Mouse (Mus musculus) forebrain, postnatal 0 days (tissue): ENCODE measurements around the gene Anks1. TPM values are rescaled to one million over a fixed set of nuclear protein-coding genes. Genes with fewer than 3 reads are reported as not detected.
A peak's percentile ranks its signal among the peaks of the same experiment; 100 is the strongest.

Experiments used
- ATAC-seq: fragments of 200-750 bp; cut with Nextera tagmentation; 2 replicates; pipeline ENCODE4 v1.8.0; 2017; ENCODE audit warnings: mild to moderate bottlenecking, moderate library complexity
- DNase-seq: peaks from one replicate; pipeline ENCODE4 v3.0.0-alpha.2; 2015
- H3K27ac ChIP-seq: fragments of 300-500 bp; sonication (generic); 2 replicates; pipeline ENCODE4 v1.5.1; 2014; ENCODE audit warnings: low read depth, mild to moderate bottlenecking, antibody characterized with exemption, low read length, moderate library complexity, mixed read lengths
- H3K27me3 ChIP-seq: fragments of 300-500 bp; sonication (generic); 2 replicates; pipeline ENCODE4 v1.6.1; 2014; ENCODE audit warnings: mild to moderate bottlenecking, low read length, mixed read lengths; ENCODE audit not compliant: insufficient read depth
- H3K36me3 ChIP-seq: fragments of 300-500 bp; sonication (generic); 2 replicates; pipeline ENCODE4 v1.6.1; 2014; ENCODE audit warnings: mild to moderate bottlenecking, moderate library complexity; ENCODE audit not compliant: insufficient read depth
- H3K4me1 ChIP-seq: fragments of 300-500 bp; sonication (generic); 2 replicates; pipeline ENCODE4 v1.6.1; 2014; ENCODE audit warnings: antibody characterized with exemption; ENCODE audit not compliant: insufficient read depth
- H3K4me2 ChIP-seq: fragments of 300-500 bp; sonication (generic); 2 replicates; pipeline ENCODE4 v1.6.1; 2014; ENCODE audit warnings: low read depth, mild to moderate bottlenecking, moderate library complexity
- H3K4me3 ChIP-seq: fragments of 300-500 bp; sonication (generic); 2 replicates; pipeline ENCODE4 v1.5.1; 2014; ENCODE audit warnings: low read depth, low read length, mixed read lengths
- H3K9ac ChIP-seq: fragments of 300-500 bp; sonication (generic); 2 replicates; pipeline ENCODE4 v1.6.1; 2014; ENCODE audit warnings: mild to moderate bottlenecking
- H3K9me3 ChIP-seq: fragments of 300-500 bp; sonication (generic); 2 replicates; pipeline ENCODE4 v1.6.1; 2016; ENCODE audit warnings: low read length
- CTCF ChIP-seq: sonication (generic); IDR thresholded peaks from 2 replicates; pipeline ENCODE4 v1.5.1; 2016; ENCODE audit warnings: antibody characterized with exemption, control low read depth, low read depth
- WGBS: fragments of 180-500 bp; shearing (Covaris S2); extraction: QIAGEN DNeasy Blood & Tissue Kit; methylation state at CpG from one replicate; pipeline ENCODE4 v1.1.7; 2014; 5-methylcytosine and 5-hydroxymethylcytosine counted together
- polyA plus RNA-seq: library from polyadenylated mRNA; unstranded; fragments of >200 nt; fragmentation: Nextera tagmentation; extraction: Ambion mirVana; gene quantifications from 2 replicates; pipeline ENCODE4 v1.2.1, GENCODE M21; 2015
- total RNA-seq: library from RNA; depleted of rRNA; stranded (reverse); fragments of >200 nt; gene quantifications from 2 replicates; pipeline ENCODE4 v1.2.3, GENCODE M21; 2014

Gene Anks1
- total and polyA plus RNA-seq, 2 experiments from 2014 or later, result 21.1 to 67.4 TPM

- Histone ChIP-seq H3K4me1 (peaks cover 13% of the 10 kb centered on the region), H3K27ac (no peak overlapping the region), H3K4me2 (no peak overlapping the region), H3K9ac (no peak overlapping the region), H3K9me3 (no peaks in the 10 kb centered on the region), H3K36me3 (no peaks in the 10 kb centered on the region), H3K27me3 (no peaks in the 10 kb centered on the region), H3K4me3 (no peak overlapping the region)
- TF ChIP-seq CTCF, result no peak
- no peak for ATAC-seq
- WGBS, result 77% methylated on average over 21 of the region's 21 CpGs
- no peak for DNase-seq
Observed at GRCm38 (mm10) chr17:28019785-28020696, 110.9 kb downstream of the Anks1 start.

DNA sequence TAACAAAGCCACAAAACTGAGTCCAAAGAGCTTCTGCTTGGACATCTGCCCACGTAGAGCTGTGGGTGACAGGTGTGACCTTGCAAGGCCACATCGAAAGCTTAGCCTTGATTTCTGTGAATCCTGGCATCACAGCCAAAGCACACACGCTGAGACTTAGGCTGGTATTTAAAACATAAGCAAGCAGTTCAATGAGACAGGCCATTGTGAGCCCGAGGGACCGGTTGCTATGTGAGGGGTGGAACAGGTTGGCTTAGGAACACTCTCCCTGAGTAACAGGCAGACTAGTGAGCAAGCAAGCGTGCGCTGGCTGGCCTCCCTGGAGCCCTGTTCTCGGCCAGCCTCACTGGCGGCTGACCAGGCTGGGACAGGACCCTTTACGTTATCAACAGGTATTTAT, 112.8 kb downstream of the Anks1 start:
- no peak overlapping the region for H3K4me3 ChIP-seq
- WGBS, result 54% methylated on average over 10 of the region's 10 CpGs
- no peak overlapping the region for H3K4me2 ChIP-seq
- no peak for TF ChIP-seq CTCF
- no peak for ATAC-seq
- H3K9me3 ChIP-seq, result no peaks in the 10 kb centered on the region
- H3K9ac ChIP-seq, result no peak overlapping the region
- H3K27ac ChIP-seq, result no peak overlapping the region
- DNase-seq, result no peak
- no peaks in the 10 kb centered on the region for H3K27me3 ChIP-seq
- H3K36me3 ChIP-seq, result no peaks in the 10 kb centered on the region
- H3K4me1 ChIP-seq, result peaks cover 26% of the 10 kb centered on the region

DNA sequence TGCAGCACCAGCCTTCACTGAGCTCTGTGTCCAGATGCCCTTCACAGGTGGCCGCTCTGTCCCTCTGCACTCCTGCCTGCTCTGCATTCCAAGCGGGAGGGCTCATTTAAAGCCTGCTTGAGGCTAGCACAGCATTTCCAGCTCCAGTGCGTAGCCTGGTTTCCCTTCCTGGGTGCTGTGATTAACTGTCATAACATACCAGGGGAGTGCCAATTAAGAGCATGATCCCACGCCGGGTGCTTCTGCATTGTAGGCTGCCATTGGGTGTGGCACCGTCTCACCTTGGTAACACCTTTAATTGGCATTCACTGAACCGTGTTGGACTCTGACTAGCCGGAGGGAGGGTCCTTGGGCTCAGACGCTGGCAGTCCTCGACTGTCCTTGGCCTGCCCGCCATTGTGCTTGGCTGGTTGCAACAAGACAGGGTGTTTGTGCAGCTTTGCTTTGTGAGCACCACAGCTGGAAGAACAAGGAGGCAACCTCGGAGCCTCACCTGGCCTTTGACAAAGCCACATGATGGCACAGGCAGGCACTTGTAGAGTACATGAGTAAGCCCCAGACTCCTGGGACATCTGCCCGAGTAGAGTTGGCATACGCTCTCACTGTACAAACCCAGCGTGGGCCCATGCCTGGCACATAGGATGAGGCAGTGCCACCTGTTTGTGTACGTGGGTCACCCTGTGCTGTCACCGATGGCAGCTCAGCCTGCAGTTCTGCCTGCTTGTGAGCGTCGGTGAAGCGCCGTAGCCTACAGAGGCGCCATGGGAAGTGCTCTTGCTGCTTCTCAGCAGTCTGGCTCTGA, 113.9 kb downstream of the Anks1 start:
- no peaks in the 10 kb centered on the region for H3K36me3 ChIP-seq
- H3K4me3 ChIP-seq, result no peak overlapping the region
- H3K27ac ChIP-seq, result no peak overlapping the region
- WGBS, result 57% methylated on average over 22 of the region's 22 CpGs
- ATAC-seq, result peak; percentile 25
- DNase-seq, result no peak
- peaks cover 28% of the 10 kb centered on the region for H3K4me1 ChIP-seq
- H3K9me3 ChIP-seq, result no peaks in the 10 kb centered on the region
- no peaks in the 10 kb centered on the region for H3K27me3 ChIP-seq
- H3K9ac ChIP-seq, result no peak overlapping the region
- H3K4me2 ChIP-seq, result no peak overlapping the region
- no peak for TF ChIP-seq CTCF

DNA sequence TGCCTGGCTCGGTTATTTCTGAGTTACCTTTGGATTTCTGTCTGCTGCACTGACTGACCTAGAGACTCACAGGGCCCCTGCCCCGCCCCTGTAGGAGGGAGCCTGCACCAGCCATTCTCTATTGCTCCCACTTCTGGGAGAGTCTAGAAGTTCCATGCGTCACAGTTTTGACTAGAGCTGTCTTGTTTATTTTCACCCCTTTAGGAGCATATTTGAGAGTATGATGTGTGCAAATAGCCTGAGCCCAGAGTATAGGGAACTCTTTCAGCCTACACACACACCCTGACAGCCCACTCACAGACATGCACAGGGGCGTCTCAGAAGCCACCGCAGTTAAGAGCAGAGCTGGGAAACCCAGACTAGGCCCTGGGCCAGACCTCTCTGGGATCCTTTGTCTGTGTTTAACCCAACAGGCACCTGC, 116.4 kb downstream of the Anks1 start:
- Histone ChIP-seq H3K4me2 (no peak overlapping the region), H3K9me3 (no peaks in the 10 kb centered on the region), H3K27ac (0 out of 2 replicates have a peak overlapping the region, but pooled peaks have one; percentile 2), H3K4me1 (peaks cover 31% of the 10 kb centered on the region), H3K9ac (no peak overlapping the region), H3K36me3 (no peaks in the 10 kb centered on the region), H3K27me3 (no peaks in the 10 kb centered on the region), H3K4me3 (no peak overlapping the region)
- ATAC-seq (peak; percentile 53), DNase-seq (no peak)
- WGBS, result 30% methylated on average over 5 of the region's 5 CpGs
- no peak for TF ChIP-seq CTCF

- DNase-seq (no peak), ATAC-seq (no peak)
- no peaks in the 10 kb centered on the region for H3K9me3 ChIP-seq
- whole genome bisulfite sequencing, result 62% methylated on average over 14 of the region's 14 CpGs
- H3K27me3 ChIP-seq, result no peaks in the 10 kb centered on the region
- H3K4me2 ChIP-seq, result no peak overlapping the region
- 0 out of 2 replicates have a peak overlapping the region, but pooled peaks have one; percentile 2 for H3K27ac ChIP-seq
- TF ChIP-seq CTCF, result no peak
- no peak overlapping the region for H3K4me3 ChIP-seq
- H3K9ac ChIP-seq, result no peak overlapping the region
- H3K4me1 ChIP-seq, result peaks cover 31% of the 10 kb centered on the region
- no peaks in the 10 kb centered on the region for H3K36me3 ChIP-seq
Observed at GRCm38 (mm10) chr17:28026111-28026872, 117.2 kb downstream of the Anks1 start.

DNA sequence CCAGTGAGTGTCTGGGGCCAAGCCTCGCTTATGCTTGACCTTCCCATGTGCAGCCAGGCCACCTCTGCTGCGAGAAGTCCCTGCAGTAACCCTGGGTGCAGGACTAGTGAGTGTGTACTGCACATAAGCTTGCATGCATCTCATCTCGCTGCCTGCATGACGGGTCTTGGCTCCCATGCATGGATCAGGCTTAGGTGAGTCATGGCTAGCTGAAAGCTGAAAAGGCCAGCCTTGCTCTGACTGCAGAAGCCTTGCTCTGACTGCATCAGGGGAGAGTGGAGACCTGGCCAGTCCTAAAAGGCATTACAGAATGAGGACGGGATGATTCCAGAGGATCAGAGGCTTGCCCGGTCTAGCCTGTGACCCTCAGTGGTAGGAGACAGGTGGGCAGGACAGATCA, 118.1 kb downstream of the Anks1 start:
- H3K4me2 ChIP-seq, result no peak overlapping the region
- H3K4me3 ChIP-seq, result no peak overlapping the region
- no peaks in the 10 kb centered on the region for H3K9me3 ChIP-seq
- WGBS, result 91% methylated on average over 6 of the region's 6 CpGs
- TF ChIP-seq CTCF, result no peak
- H3K4me1 ChIP-seq, result peaks cover 31% of the 10 kb centered on the region
- ATAC-seq (no peak), DNase-seq (no peak)
- H3K27ac ChIP-seq, result no peak overlapping the region
- no peaks in the 10 kb centered on the region for H3K27me3 ChIP-seq
- H3K9ac ChIP-seq, result no peak overlapping the region
- no peaks in the 10 kb centered on the region for H3K36me3 ChIP-seq
